Mouse (Mus musculus): ENCODE measurements around the gene Plxnd1. TPM values are rescaled to one million over a fixed set of nuclear protein-coding genes. Genes with fewer than 3 reads are reported as not detected.

The Plxnd1 gene
- total RNA-seq, 2 experiments from 2014 or later: 38.2 to 43.3 TPM

DNA sequence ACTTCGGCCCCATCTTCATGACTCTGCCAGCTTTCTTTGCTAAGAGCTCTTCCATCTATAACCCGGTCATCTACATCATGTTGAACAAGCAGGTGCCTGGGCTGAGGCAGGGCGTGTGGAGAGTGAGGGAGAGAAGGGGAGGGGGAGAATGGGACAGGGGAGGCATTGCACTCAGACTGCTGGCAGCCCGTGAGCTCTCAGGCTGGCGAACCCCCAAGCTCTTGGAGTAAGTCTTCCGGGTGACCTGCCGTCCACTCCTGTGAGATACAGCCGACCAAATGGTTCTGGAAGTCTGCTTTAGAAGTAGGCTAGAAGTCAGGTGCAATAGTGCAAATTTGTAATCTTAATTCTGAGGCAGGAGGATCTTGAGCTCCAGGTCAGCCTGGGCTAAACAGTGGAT lies 59.3 kb downstream of the Plxnd1 start:
- ATAC-seq (replicated peaks; ENCODE audit: poor library complexity, severe bottlenecking): no peak

DNA sequence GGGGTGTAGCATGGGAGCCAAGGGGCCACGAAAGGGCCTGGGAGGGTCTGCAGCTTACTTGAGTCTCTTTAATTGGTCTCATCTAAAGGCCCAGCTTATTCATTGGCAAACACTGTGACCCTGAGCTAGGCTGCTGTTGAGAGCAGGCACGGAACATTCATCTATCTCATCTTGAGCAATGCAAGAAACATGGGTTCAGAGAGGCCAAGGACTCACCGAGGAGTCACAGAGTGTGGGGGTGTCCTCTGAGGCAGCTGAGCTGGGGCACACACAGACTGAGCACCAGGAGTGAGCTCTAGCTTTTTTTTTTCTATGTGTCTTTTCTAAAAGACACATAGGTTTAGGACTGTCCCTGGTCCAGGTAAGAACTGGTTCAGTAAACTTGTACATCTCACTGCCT lies 62.4 kb downstream of the Plxnd1 start:
- no peak for ATAC-seq (replicated peaks; ENCODE audit: poor library complexity, severe bottlenecking)

DNA sequence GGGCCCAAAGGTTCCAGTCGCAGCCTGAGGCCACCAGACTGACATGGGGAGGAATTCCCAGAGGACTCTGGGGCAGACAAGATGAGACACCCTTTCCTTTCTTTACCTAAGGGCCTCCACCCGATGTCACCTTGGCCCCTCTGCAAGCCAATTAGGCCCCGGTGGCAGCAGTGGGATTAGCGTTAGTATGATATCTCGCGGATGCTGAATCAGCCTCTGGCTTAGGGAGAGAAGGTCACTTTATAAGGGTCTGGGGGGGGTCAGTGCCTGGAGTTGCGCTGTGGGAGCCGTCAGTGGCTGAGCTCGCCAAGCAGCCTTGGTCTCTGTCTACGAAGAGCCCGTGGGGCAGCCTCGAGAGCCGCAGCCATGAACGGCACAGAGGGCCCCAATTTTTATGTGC lies 63.2 kb downstream of the Plxnd1 start, which contains the start of gene Rho:
TSS of gene Rho (plus strand) at position 110 of the 400 bp plus-strand sequence.
- ATAC-seq (replicated peaks; ENCODE audit: poor library complexity, severe bottlenecking): no peak

DNA sequence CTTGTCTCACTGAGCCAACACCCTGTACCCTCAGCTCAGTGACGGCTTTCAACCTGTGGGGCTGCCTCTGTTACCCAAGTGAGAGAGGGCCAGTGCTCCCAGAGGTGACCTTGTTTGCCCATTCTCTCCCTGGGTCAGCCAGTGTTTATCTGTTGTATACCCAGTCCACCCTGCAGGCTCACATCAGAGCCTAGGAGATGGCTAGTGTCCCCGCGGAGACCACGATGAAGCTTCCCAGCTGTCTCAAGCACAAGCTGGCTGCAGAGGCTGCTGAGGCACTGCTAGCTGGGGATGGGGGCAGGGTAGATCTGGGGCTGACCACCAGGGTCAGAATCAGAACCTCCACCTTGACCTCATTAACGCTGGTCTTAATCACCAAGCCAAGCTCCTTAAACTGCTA lies 64.8 kb downstream of the Plxnd1 start:
- ATAC-seq (replicated peaks; ENCODE audit: poor library complexity, severe bottlenecking): no peak

DNA sequence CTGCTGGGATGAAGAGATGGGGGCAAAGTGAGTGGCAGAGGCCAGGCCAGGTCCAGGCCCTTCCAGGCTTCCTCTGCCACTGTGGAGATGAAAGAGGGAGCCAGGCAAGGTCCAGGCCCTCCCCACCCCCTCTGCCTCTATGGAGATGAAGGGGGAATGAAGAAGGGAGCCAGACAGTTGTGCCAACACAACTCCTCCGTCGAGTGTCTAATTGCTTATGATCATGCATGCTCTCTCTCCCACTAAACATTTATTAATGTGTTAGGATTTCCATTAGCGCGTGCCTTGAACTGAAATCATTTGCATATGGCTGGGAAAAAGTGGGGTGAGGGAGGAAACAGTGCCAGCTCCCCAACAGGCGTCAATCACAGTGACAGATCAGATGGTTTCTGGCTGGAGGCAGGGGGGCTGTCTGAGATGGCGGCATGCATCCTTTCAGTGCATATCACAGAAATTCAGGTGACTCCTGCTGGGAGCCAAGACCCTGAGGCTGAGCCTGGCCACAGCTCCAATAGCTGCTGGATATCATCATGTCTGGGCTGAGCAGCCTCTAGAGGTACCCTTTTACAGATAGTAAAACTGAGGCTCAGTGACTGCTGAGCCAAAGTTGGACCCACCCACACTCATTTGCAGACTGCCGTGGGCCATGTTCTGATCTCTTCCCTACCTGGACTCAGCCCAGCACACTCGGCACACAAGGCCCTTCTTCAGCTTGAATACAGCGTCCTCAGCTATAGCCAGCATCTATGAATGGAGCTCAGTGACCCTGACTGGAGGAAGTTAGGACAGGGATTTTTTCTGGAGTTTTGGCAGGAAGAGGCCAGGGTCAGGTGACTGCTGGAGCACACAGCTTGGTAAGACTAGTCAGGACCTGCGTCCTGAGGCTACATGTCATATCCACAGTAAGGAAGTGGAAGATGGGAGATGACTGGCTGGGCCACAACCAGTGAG lies 67.2 kb downstream of the Plxnd1 start:
- no peak for ATAC-seq (replicated peaks; ENCODE audit: poor library complexity, severe bottlenecking)

DNA sequence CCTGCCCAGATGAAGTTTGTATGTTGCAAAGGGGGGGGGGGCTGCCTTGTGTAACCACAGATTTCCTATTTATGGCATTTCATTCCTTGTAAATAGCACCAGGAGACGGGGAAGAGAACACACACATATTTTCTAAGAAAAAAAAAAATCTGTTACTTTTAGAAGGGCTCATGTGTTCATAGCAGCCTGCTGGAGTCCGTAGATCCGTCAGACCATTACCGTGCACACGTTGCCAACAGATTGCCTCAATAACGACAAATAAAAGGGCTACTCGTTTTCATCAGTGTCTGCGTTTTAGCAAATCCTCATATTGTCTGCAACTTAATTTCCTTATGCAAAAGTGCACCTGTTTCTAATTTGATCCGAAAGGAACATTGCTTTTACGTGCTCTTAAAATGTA lies 68.4 kb downstream of the Plxnd1 start:
- no peak for ATAC-seq (replicated peaks; ENCODE audit: poor library complexity, severe bottlenecking)

DNA sequence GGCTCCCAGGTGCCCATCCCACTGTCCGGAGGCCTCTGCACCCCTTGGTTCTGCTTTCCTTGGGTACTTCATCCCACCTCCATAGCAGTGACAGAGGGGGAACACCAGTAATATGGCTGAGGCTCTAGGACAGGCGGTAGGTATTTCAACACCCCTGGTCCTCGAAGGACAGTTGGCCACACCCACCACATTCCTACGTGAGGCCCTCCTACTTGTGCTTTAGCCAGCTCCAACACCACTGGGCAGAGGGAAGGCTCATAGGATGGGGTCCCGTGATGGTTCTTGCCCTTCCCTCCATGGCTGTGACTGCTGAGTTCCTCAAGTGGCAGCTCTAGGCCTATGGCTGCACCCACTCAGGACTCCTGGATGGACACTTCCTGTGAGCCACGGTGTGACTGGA lies 70.0 kb downstream of the Plxnd1 start:
- peak; percentile 62 for ATAC-seq (replicated peaks; ENCODE audit: poor library complexity, severe bottlenecking)

DNA sequence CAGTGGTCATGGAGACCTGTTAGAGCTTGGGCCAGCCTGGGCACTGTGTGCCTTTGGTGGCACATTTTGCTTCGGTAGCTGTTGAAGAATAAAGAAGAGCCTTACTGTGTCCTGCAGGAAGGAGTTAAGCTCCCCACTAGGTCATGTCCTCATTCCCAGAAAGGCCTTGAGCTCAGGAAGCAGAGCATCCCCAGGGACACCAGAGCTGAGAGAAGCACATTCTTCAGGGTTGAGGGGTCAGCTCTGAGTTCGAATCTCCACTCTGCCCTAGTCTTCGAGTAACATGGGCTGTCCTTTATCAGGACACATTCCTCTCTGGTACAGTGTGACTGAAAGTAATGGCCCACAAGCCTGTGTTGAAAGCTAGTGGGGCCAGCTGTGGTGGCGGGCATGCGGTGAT lies 74.9 kb downstream of the Plxnd1 start:
- ATAC-seq (replicated peaks; ENCODE audit: poor library complexity, severe bottlenecking): no peak

DNA sequence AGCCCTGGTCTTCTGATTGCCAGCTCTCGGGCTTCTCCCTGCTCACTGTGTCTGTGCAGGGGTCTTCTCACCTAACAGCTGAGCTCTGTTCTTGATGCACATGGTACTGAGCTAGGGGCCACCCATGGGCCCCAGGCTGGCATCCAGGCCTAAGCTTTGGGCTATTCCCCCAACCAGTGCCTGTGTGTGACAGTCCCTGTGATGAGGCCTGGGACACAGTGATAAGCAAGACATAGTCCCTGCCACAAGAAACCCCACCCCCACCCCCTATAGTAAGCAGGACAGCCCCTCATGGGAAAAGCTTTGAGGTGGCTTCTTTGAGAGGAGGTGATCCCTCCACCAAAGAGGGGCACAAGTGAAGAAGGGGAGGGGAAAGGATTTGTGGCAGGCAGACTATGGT lies 76.2 kb downstream of the Plxnd1 start:
- no peak for ATAC-seq (replicated peaks; ENCODE audit: poor library complexity, severe bottlenecking)

DNA sequence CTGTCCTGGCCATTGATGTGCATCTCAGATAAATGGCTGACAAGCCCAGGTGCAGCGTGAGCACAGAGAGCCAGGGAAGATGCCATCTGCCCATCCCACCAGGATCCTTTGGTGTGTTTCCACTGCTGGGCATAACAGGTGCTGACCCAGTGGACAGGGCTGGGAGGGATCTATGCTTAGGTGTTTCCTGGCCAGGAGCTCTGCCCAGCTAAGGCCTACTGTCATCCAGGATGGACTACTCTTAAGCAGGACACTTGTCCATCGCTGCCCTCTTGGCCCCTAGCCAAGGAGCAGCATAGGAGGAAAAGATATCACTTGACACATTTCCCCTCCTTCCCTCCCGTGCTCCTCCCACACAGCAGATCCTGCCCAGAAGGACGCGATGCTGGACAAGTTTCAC lies 78.2 kb downstream of the Plxnd1 start:
- ATAC-seq (replicated peaks; ENCODE audit: poor library complexity, severe bottlenecking): no peak

DNA sequence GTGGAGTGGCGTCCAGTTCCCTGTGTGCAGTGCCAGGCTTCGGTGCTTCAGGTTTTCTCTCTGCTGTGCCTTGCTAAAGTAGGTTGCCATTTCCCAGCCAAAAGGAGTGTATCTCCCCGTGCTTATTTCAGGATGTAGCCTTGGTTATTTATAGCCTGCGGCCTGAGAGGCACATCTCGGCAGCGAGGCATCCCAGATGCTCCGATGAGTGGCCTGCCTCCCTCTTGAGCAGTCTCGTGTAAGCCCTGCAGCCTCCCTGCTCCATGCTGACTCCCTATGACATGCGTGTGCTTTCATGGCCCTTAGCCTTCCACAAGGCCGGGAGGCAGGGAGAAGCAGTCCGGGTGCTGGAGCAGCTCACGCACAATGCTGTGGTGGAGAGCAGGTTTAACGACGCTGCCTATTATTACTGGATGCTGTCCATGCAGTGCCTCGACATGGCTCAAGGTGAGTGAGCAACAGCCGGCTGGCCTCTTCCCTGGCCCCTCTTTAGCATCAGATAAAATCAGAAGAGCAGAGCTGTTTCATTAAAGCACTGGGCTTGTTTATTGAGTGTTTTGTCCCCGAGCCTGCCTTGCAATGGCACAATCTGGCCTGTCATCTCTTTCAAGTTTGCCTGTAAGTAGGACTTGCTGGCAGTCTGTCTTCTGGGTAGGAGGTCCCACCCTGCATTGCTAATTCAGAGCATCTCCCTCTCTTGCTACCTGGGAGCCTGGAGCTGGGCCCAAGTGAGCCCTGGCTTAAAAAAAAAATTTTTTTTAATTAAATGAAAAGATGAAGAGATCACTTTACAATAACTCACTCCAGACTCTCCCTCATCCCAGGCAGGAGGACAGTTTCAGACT lies 79.0 kb downstream of the Plxnd1 start:
- no peak for ATAC-seq (replicated peaks; ENCODE audit: poor library complexity, severe bottlenecking)

DNA sequence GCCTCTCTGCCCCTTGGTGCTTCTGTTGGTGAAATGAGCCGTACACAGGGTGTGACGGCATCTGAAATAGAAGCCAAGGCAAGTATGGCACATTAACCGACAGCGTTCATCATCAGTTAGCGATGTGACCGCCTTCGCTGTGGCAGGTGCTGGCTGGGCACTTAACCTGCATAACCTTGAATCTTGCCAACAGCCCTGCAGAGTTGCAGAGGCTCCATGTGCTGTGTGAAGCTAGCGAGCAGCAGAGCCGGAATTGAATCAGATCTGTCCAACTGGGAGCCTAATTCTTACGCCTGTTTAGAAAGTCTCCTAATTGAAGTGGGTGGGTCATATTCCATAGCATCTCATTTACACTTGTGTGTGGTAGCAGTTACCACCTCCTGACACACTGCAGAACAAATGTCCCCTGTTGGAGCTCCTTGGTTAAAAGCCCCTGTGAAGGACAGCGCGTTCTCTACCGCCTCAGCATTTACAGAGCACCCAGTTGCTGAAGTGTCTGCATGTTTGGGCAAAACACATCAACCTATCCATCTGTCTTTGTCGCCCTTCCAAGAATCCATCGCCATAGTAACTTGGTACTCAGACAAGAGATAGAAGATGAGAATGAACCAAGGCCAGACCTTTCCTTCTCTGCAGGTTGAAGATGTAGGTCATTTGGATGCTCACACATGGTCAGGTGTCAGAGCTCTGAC lies 80.1 kb downstream of the Plxnd1 start:
- no peak for ATAC-seq (replicated peaks; ENCODE audit: poor library complexity, severe bottlenecking)

DNA sequence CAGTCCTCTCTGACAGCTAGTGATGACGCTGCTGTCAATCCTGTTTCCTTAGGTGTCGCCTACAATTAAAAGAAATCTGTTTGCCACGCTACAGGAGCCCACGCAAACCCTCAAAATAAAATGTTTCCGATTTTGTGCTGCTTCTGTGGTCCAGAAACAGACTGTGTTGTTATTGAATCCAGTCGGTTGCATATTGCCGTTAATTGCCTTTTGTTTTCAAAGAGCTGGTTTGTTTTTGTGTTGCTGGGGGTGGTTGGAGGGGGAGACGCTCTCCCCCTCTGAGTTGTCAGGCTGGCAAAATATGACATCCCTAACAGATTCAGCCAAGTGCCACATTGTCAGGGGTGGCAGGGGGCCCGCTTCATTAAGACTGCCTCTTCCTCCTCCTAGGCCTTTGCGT lies 81.3 kb downstream of the Plxnd1 start:
- no peak for ATAC-seq (replicated peaks; ENCODE audit: poor library complexity, severe bottlenecking)

DNA sequence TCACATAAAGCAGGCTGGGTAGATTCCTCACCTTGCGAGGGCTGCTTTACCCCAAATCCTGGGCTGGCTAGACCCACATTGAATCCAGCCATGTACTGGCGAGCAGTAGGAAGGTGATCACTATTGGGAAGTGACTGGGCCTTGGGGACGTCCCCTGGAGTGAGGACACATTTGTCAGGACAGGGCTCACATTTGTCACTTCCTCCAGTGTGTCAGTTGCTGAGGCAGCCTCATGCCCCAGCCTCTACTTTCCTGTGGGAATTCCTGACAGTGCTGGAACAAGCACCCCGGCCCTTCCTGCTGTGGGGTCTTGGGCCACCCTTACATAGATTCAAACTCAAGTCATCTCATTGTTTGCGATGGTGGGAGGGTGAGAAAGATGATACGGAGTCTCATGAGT lies 83.0 kb downstream of the Plxnd1 start:
- no peak for ATAC-seq (replicated peaks; ENCODE audit: poor library complexity, severe bottlenecking)

DNA sequence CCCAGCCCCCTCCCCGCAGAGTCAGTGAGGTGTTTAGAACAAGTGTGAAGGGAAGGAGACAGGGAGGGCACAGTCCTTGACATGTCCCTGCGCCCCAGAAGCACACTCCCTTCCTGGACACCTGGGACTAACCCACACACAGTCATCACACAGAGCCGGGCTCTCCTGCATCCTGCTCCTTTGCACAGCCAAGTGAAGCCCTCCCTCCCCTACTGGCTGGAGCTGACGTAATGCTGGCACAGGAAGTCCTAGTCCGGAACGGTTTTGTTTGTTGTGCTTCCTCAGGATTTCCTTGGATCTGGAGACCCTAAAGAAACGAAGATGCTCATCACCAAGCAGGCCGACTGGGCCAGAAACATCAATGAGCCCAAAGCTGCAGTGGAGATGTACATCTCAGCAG lies 84.9 kb downstream of the Plxnd1 start:
- ATAC-seq (replicated peaks; ENCODE audit: poor library complexity, severe bottlenecking): peak; percentile 28

DNA sequence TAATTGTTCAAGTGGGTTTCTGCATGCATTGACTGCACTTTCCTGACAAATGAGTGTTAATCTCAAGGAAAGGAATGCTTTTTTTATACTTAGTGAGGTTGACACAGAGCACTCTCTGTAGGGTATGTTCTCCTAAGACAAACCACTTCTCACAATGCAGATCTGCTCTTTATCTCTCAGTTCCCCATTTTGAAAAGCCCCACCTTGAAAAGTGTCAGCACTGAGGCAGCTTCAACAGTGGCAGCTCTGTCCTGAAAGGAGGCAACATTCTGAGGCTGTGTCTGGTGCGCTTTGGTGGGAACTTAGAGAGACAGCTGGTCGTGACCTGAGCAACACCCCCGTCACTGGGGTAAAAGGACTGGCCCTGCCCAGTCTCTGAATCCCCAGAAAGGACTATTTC lies 85.8 kb downstream of the Plxnd1 start:
- peak; percentile 71 for ATAC-seq (replicated peaks; ENCODE audit: poor library complexity, severe bottlenecking)

DNA sequence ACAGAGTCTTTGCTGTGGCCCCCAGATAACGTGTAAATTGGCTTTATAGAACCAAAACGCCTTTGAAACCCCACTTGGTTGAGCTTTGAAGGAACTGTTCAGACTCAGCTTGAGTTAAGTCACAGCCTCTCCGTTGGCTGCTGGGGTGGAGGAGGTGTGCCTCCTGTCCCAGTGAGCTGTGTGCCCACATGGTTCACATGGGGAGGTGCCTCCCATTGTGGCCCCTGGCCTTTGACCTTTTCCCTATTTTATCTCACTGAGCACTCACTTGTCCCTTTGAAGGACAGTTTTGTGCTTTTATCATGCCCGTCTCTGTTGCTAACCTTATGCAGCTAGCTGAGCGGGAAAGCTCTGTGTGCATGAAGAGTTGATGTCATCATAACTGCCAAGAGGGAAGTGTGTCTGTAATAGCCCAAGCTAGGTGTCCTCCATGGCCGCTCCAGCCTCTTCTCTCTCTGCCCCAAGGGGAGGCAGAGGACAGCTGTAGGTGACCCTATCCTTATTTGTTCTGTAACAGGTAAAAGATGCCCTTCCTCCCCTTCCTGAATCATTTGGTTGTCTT lies 86.3 kb downstream of the Plxnd1 start:
- ATAC-seq (replicated peaks; ENCODE audit: poor library complexity, severe bottlenecking): peak; percentile 58

DNA sequence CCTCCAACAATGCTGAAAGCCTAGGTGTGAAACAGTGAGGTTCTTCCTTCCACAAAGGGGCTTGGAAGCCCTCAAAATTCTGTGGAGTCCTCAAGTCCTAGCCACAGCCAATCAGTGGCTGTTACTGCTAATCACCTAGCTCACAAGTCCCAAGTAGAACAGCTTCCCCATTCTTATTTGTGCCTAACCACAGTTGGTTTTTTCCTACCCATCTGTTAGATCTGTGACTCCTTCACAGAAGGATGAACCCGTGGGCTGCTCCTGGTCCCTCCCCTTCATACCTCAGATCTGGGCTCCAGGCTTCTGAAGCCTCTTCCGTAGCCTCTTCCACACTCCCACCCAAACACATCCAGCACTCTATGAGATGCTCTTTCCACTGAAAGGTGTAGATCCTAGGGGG lies 87.9 kb downstream of the Plxnd1 start:
- peak; percentile 63 for ATAC-seq (replicated peaks; ENCODE audit: poor library complexity, severe bottlenecking)

DNA sequence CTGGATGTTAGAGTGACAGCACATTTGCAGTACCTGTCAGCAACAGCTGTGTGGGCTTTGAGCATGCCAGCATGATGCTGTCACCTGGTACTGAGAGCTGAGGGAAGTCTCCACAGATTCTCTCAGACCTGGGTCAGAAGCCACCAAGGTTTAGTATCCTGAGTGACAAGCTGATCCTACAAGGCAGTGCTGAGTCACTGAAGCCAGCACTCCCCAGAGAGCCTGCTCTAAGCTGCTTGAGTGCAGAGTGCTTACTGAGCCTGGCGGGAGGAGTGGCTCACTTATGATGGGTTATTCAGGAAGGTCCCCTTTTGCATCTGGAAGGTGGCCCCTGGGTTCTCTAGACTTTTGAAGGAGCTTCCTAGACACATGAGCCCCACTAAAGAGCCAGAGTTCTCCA lies 88.3 kb downstream of the Plxnd1 start:
- ATAC-seq (replicated peaks; ENCODE audit: poor library complexity, severe bottlenecking): peak; percentile 18

DNA sequence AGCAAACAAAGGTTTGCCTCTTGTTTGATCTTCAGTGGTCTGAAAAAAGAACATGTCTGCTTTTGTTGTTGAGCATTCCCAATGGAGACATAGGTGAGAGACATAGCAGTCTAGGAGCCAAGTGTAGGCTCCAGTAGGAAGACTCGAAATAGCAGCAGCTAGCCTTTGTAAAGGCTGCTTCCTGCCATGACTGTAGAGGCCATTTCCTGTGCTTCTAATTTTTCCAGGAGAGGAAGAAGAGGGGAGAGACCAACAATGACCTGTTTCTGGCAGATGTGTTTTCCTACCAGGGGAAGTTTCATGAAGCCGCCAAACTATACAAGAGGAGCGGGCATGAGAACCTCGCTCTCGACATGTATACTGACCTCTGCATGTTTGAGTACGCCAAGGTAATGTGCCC lies 89.2 kb downstream of the Plxnd1 start:
- no peak for ATAC-seq (replicated peaks; ENCODE audit: poor library complexity, severe bottlenecking)
